Mouse (Mus musculus) intestine, postnatal 0 days (tissue): Measurements from ENCODE around the gene 2310022B05Rik. TPM values are rescaled to one million over a fixed set of nuclear protein-coding genes. Genes with fewer than 3 reads are reported as not detected.
A peak's percentile ranks its signal among the peaks of the same experiment; 100 is the strongest.

Experiments
- ATAC-seq: fragments of 200-750 bp; cut with Nextera tagmentation; 2 replicates; pipeline ENCODE4 v1.8.0; 2017; ENCODE audit warnings: mild to moderate bottlenecking, moderate TSS enrichment, moderate library complexity
- H3K27ac ChIP-seq: fragments of 300-500 bp; sonication (generic); 2 replicates; pipeline ENCODE4 v1.5.1; 2014; ENCODE audit warnings: mild to moderate bottlenecking, low read depth, low read length, moderate library complexity
- H3K27me3 ChIP-seq: fragments of 300-500 bp; sonication (generic); replicated peaks from 2 replicates; pipeline ENCODE4 v1.6.1; 2014; ENCODE audit warnings: low read length, mixed read lengths; ENCODE audit not compliant: control insufficient read depth, insufficient read depth
- H3K36me3 ChIP-seq: fragments of 300-500 bp; sonication (generic); 2 replicates; pipeline ENCODE4 v1.6.1; 2014; ENCODE audit warnings: mild to moderate bottlenecking, moderate library complexity; ENCODE audit not compliant: control insufficient read depth, insufficient read depth
- H3K4me1 ChIP-seq: fragments of 300-500 bp; sonication (generic); replicated peaks from 2 replicates; pipeline ENCODE4 v1.6.1; 2014; ENCODE audit warnings: antibody characterized with exemption, low read length, mixed read lengths; ENCODE audit not compliant: control insufficient read depth, insufficient read depth
- H3K4me2 ChIP-seq: fragments of 300-500 bp; sonication (generic); replicated peaks from 2 replicates; pipeline ENCODE4 v1.6.1; 2014; ENCODE audit warnings: low read depth, mild to moderate bottlenecking, moderate library complexity
- H3K4me3 ChIP-seq: fragments of 300-500 bp; sonication (generic); 2 replicates; pipeline ENCODE4 v1.5.1; 2014; ENCODE audit warnings: low read depth, low read length
- H3K9ac ChIP-seq: fragments of 300-500 bp; sonication (generic); 2 replicates; pipeline ENCODE4 v1.6.1; 2014; ENCODE audit warnings: mild to moderate bottlenecking, low read depth, low read length
- H3K9me3 ChIP-seq: fragments of 300-500 bp; sonication (generic); 2 replicates; pipeline ENCODE4 v1.6.1; 2016; ENCODE audit warnings: mixed run types; ENCODE audit not compliant: control insufficient read depth
- CTCF ChIP-seq: sonication (generic); IDR thresholded peaks from 2 replicates; pipeline ENCODE4 v1.5.1; 2016; ENCODE audit warnings: low read depth, mild to moderate bottlenecking, control low read depth, antibody characterized with exemption, moderate library complexity
- WGBS: fragments of 180-500 bp; shearing (Covaris S2); extraction: QIAGEN DNeasy Blood & Tissue Kit; methylation state at CpG from one replicate; pipeline ENCODE4 v1.1.7; 2014; 5-methylcytosine and 5-hydroxymethylcytosine counted together
- polyA plus RNA-seq: library from polyadenylated mRNA; unstranded; fragments of >200 nt; fragmentation: Nextera tagmentation; extraction: Ambion mirVana; gene quantifications from 2 replicates; pipeline ENCODE4 v1.2.1, GENCODE M21; 2015

Gene 2310022B05Rik
- polyA plus RNA-seq, 1 experiment from 2014 or later: 22.1 TPM

- no peak for TF ChIP-seq CTCF
- H3K36me3 ChIP-seq: peaks cover 6% of the 10 kb centered on the region; the same call in 1 of the 2 replicates
- peak overlapping the region; percentile 58 for H3K27ac ChIP-seq
- 58% methylated on average over 28 of the region's 28 CpGs for WGBS
- H3K4me1 ChIP-seq: peaks cover 28% of the 10 kb centered on the region
- H3K9ac ChIP-seq: no peak overlapping the region
- H3K27me3 ChIP-seq: no peaks in the 10 kb centered on the region
- no peak overlapping the region for H3K4me3 ChIP-seq
- no peaks in the 10 kb centered on the region for H3K9me3 ChIP-seq
- H3K4me2 ChIP-seq: no peak overlapping the region; the same call in 1 of the 2 replicates
- ATAC-seq: no peak; the same call in 1 of the 2 replicates
Measured at GRCm38 (mm10) chr8:124653568-124654475, 9.3 kb downstream of the 2310022B05Rik start.

GRCm38 (mm10) chr8:124652546-124652945 lies 10.6 kb downstream of the 2310022B05Rik start:
- peak overlapping the region; percentile 50 for H3K27ac ChIP-seq
- TF ChIP-seq CTCF: no peak
- no peaks in the 10 kb centered on the region for H3K9me3 ChIP-seq
- H3K4me2 ChIP-seq: no peak overlapping the region; the same call in 1 of the 2 replicates
- ATAC-seq: no peak
- no peak overlapping the region for H3K4me3 ChIP-seq
- H3K4me1 ChIP-seq: peaks cover 19% of the 10 kb centered on the region
- no peaks in the 10 kb centered on the region for H3K27me3 ChIP-seq
- WGBS: 21% methylated on average over 4 of the region's 4 CpGs
- no peak overlapping the region for H3K9ac ChIP-seq
- peaks cover 6% of the 10 kb centered on the region; the same call in 1 of the 2 replicates for H3K36me3 ChIP-seq

- H3K36me3 ChIP-seq: peaks cover 6% of the 10 kb centered on the region; the same call in 1 of the 2 replicates
- no peak for TF ChIP-seq CTCF
- H3K4me2 ChIP-seq: no peak overlapping the region
- peaks cover 19% of the 10 kb centered on the region for H3K4me1 ChIP-seq
- H3K27me3 ChIP-seq: no peaks in the 10 kb centered on the region
- no peak overlapping the region for H3K9ac ChIP-seq
- H3K27ac ChIP-seq: peak overlapping the region; percentile 50; the same call in 1 of the 2 replicates
- H3K4me3 ChIP-seq: no peak overlapping the region
- no peaks in the 10 kb centered on the region for H3K9me3 ChIP-seq
- peak; percentile 84 for ATAC-seq
- WGBS: 50% methylated on average over 20 of the region's 20 CpGs
Measured at GRCm38 (mm10) chr8:124651776-124652175, 11.4 kb downstream of the 2310022B05Rik start.

- no peak for ATAC-seq
- Histone ChIP-seq H3K4me3 (no peak overlapping the region), H3K36me3 (peaks cover 9% of the 10 kb centered on the region; the same call in 1 of the 2 replicates), H3K4me1 (peaks cover 12% of the 10 kb centered on the region), H3K9ac (no peak overlapping the region), H3K9me3 (no peaks in the 10 kb centered on the region), H3K27ac (no peak overlapping the region), H3K27me3 (no peaks in the 10 kb centered on the region), H3K4me2 (no peak overlapping the region)
- no peak for TF ChIP-seq CTCF
Measured at GRCm38 (mm10) chr8:124648311-124648710, 14.9 kb downstream of the 2310022B05Rik start.

GRCm38 (mm10) chr8:124643540-124644339 lies 19.4 kb downstream of the 2310022B05Rik start:
- 44% methylated on average over 18 of the region's 18 CpGs for WGBS
- Histone ChIP-seq H3K27ac (peak overlapping the region; percentile 15; the same call in 1 of the 2 replicates), H3K4me3 (no peak overlapping the region), H3K27me3 (no peaks in the 10 kb centered on the region), H3K9ac (no peak overlapping the region), H3K9me3 (no peaks in the 10 kb centered on the region), H3K4me1 (0 out of 2 replicates have a peak, but pooled peaks cover 2% of the 10 kb centered on the region), H3K4me2 (no peak overlapping the region; the same call in 1 of the 2 replicates), H3K36me3 (peaks cover 16% of the 10 kb centered on the region; the same call in 1 of the 2 replicates)
- TF ChIP-seq CTCF: no peak
- ATAC-seq: no peak; the same call in 1 of the 2 replicates

GRCm38 (mm10) chr8:124641599-124641998 lies 21.6 kb downstream of the 2310022B05Rik start:
- WGBS: 79% methylated on average over 8 of the region's 8 CpGs
- Histone ChIP-seq H3K27me3 (no peaks in the 10 kb centered on the region), H3K4me3 (no peak overlapping the region), H3K4me1 (0 out of 2 replicates have a peak, but pooled peaks cover 2% of the 10 kb centered on the region), H3K27ac (no peak overlapping the region), H3K36me3 (peaks cover 36% of the 10 kb centered on the region; the same call in 1 of the 2 replicates), H3K9me3 (no peaks in the 10 kb centered on the region), H3K9ac (no peak overlapping the region), H3K4me2 (no peak overlapping the region)
- no peak for ATAC-seq
- TF ChIP-seq CTCF: no peak
